Mouse (Mus musculus): ENCODE results near the gene Cacnb4. TPM values are rescaled to one million over a fixed set of nuclear protein-coding genes. Genes with fewer than 3 reads are reported as not detected.

Cacnb4 gene
- polyA plus RNA-seq, 1 experiment from 2014 or later, result 3.5 TPM

DNA sequence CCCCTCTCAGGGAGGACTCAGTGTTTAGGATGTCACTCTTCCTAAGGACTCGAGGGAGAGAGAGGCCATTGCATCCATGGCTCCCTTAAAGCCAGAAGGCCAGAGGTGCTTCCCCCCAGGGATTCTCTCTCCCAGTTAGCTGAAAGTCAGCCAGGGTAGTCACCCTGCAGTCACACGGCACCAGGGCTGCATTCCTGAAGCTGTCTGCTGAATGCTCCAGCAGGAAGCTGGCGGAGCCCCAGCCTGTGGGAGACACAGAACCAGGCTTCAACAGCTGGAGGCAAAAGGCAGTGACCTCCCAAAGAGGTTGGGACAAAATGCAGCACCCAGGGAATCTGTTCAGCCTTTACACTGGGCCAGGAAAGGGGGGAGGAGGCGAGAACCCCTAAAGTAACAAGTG, 53.2 kb downstream of the Cacnb4 start:
- Histone ChIP-seq H3K27me3 (ENCODE audit: control insufficient read depth, insufficient read depth, low read length) (no peaks in the 10 kb centered on the region), H3K9ac (replicated peaks; ENCODE audit: low read depth, low read length) (no peak overlapping the region), H3K27ac (ENCODE audit: low read length) (no peak overlapping the region), H3K4me1 (ENCODE audit: control insufficient read depth, insufficient read depth, low read length) (peaks cover 5% of the 10 kb centered on the region; the same call in 1 of the 2 replicates), H3K4me2 (replicated peaks; ENCODE audit: low read depth, low read length) (no peak overlapping the region), H3K9me3 (ENCODE audit: control insufficient read depth, low read depth, low read length) (no peaks in the 10 kb centered on the region), H3K36me3 (ENCODE audit: control insufficient read depth, insufficient read depth, low read length) (no peaks in the 10 kb centered on the region), H3K4me3 (ENCODE audit: low read depth, low read length) (no peak overlapping the region)
- no peak for ATAC-seq (ENCODE audit: insufficient number of reproducible peaks, insufficient read depth, low FRiP score, low read depth)
- WGBS, result 39% methylated on average over 4 of the region's 4 CpGs

DNA sequence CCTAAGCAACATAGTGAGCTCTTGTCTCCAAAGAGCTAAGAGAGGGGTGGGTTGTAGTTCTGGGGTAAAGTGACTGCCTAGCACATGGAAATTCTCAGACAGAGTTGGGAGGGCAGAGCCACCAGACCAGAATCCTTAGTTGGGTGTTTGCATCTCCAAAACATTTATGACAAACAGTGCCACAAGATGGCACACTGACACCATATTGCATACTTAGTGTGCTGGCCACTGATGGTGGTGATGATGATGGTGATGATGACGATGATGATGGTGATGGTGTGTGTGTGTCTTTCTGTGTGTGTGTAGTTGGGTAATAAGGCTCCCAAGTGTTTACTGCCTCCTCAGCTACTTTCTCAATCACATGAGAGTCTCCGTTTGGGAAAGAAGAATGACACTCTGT, 54.0 kb downstream of the Cacnb4 start:
- no peak overlapping the region for H3K27ac ChIP-seq (ENCODE audit: low read length)
- H3K4me2 ChIP-seq (replicated peaks; ENCODE audit: low read depth, low read length), result no peak overlapping the region
- no peak overlapping the region for H3K4me3 ChIP-seq (ENCODE audit: low read depth, low read length)
- H3K36me3 ChIP-seq (ENCODE audit: control insufficient read depth, insufficient read depth, low read length), result no peaks in the 10 kb centered on the region
- no peaks in the 10 kb centered on the region for H3K9me3 ChIP-seq (ENCODE audit: control insufficient read depth, low read depth, low read length)
- WGBS, result 67% methylated on average over 2 of the region's 2 CpGs
- peaks cover 5% of the 10 kb centered on the region; the same call in 1 of the 2 replicates for H3K4me1 ChIP-seq (ENCODE audit: control insufficient read depth, insufficient read depth, low read length)
- no peak for ATAC-seq (ENCODE audit: insufficient number of reproducible peaks, insufficient read depth, low FRiP score, low read depth)
- H3K27me3 ChIP-seq (ENCODE audit: control insufficient read depth, insufficient read depth, low read length), result no peaks in the 10 kb centered on the region
- H3K9ac ChIP-seq (replicated peaks; ENCODE audit: low read depth, low read length), result no peak overlapping the region

DNA sequence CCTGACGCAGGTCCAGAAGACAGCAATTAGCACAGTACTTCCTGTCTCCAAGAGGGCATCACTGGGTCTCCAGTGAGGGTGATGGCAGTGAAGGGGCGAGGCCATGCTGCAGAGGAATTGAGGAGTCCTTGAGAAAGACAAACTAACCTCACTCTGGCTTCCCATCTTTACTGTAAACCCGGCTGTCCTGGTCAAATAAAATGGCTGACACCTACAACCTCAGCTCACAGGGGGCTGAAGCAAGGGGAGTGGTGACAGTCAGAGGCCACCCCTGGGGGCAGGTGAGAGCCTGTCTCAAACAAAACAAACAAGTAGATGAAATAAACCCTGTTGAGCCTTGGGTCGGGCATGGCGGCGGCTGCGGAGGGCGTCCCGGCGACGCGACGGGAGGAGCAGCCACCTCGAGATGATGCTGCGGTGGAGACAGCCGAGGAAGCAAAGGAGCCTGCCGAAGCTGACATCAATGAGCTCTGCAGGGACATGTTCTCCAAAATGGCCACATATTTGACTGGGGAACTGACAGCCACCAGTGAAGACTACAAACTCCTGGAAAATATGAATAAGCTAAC, 57.1 kb downstream of the Cacnb4 start:
- 41% methylated on average over 17 of the region's 17 CpGs for WGBS
- H3K9ac ChIP-seq (replicated peaks; ENCODE audit: low read depth, low read length), result no peak overlapping the region

DNA sequence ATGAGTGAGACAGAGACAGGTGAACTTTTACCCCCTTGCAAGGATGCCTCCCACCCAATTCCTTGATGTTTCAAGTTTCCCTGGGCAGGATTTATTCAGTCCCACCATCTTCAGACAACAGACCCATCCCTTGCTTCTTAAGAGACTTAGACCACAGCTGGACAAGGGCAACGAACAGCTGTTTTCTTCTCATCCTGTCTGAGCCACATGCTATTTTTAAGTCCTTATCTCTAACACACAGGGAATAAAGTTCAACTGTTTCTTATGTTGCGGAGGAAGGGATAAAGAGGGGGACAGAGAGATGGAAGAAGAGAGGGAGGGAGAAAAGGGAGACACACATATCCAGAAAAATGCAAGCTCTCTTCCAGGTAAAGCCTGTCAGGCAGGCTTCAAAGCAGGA, 57.8 kb downstream of the Cacnb4 start:
- no peaks in the 10 kb centered on the region for H3K36me3 ChIP-seq (ENCODE audit: control insufficient read depth, insufficient read depth, low read length)
- WGBS, result 59% methylated on average over 2 of the region's 2 CpGs

More for the DNA sequence above, 57.1 kb downstream of the Cacnb4 start:
- no peaks in the 10 kb centered on the region for H3K36me3 ChIP-seq (ENCODE audit: control insufficient read depth, insufficient read depth, low read length)
- no peak overlapping the region for H3K27ac ChIP-seq (ENCODE audit: low read length)
- no peak for ATAC-seq (ENCODE audit: insufficient number of reproducible peaks, insufficient read depth, low FRiP score, low read depth)
- H3K27me3 ChIP-seq (ENCODE audit: control insufficient read depth, insufficient read depth, low read length), result no peaks in the 10 kb centered on the region
- peaks cover 5% of the 10 kb centered on the region; the same call in 1 of the 2 replicates for H3K4me1 ChIP-seq (ENCODE audit: control insufficient read depth, insufficient read depth, low read length)
- no peaks in the 10 kb centered on the region for H3K9me3 ChIP-seq (ENCODE audit: control insufficient read depth, low read depth, low read length)
- H3K4me2 ChIP-seq (replicated peaks; ENCODE audit: low read depth, low read length), result peak overlapping the region; percentile 40
- peak overlapping the region; percentile 10; the same call in 1 of the 2 replicates for H3K4me3 ChIP-seq (ENCODE audit: low read depth, low read length)

DNA sequence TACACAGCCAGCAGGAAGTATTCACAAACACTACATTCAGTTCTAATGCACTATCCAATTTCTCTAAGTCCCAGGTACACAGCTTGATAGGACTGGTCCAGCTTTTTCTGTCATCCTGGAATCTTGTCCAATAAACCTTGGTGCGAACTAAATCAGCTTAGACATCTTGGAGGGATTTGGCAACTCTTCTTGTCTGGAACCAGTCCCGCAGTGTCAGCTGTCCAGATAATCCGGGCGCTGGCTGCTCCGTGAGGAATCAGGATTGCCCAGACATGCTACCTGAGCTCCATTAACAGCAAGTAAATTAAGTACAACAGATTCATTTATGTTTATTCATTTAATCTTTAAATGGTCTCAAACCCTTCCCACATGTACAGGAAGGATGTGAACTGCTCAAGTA, 61.2 kb downstream of the Cacnb4 start:
- Histone ChIP-seq H3K9me3 (ENCODE audit: control insufficient read depth, low read depth, low read length) (no peaks in the 10 kb centered on the region), H3K4me2 (replicated peaks; ENCODE audit: low read depth, low read length) (no peak overlapping the region), H3K27ac (ENCODE audit: low read length) (no peak overlapping the region), H3K36me3 (ENCODE audit: control insufficient read depth, insufficient read depth, low read length) (no peaks in the 10 kb centered on the region), H3K4me1 (ENCODE audit: control insufficient read depth, insufficient read depth, low read length) (no peaks in the 10 kb centered on the region), H3K4me3 (ENCODE audit: low read depth, low read length) (no peak overlapping the region), H3K9ac (replicated peaks; ENCODE audit: low read depth, low read length) (no peak overlapping the region), H3K27me3 (ENCODE audit: control insufficient read depth, insufficient read depth, low read length) (no peaks in the 10 kb centered on the region)
- no peak for ATAC-seq (ENCODE audit: insufficient number of reproducible peaks, insufficient read depth, low FRiP score, low read depth)
- WGBS, result 52% methylated on average over 5 of the region's 5 CpGs

More for the DNA sequence above, 57.8 kb downstream of the Cacnb4 start:
- Histone ChIP-seq H3K27ac (ENCODE audit: low read length) (no peak overlapping the region), H3K4me1 (ENCODE audit: control insufficient read depth, insufficient read depth, low read length) (0 out of 2 replicates have a peak, but pooled peaks cover 5% of the 10 kb centered on the region), H3K9ac (replicated peaks; ENCODE audit: low read depth, low read length) (no peak overlapping the region), H3K4me3 (ENCODE audit: low read depth, low read length) (no peak overlapping the region), H3K27me3 (ENCODE audit: control insufficient read depth, insufficient read depth, low read length) (no peaks in the 10 kb centered on the region), H3K4me2 (replicated peaks; ENCODE audit: low read depth, low read length) (0 out of 2 replicates have a peak overlapping the region, but pooled peaks have one; percentile 40), H3K9me3 (ENCODE audit: control insufficient read depth, low read depth, low read length) (no peaks in the 10 kb centered on the region)
- ATAC-seq (ENCODE audit: insufficient number of reproducible peaks, insufficient read depth, low FRiP score, low read depth), result no peak

DNA sequence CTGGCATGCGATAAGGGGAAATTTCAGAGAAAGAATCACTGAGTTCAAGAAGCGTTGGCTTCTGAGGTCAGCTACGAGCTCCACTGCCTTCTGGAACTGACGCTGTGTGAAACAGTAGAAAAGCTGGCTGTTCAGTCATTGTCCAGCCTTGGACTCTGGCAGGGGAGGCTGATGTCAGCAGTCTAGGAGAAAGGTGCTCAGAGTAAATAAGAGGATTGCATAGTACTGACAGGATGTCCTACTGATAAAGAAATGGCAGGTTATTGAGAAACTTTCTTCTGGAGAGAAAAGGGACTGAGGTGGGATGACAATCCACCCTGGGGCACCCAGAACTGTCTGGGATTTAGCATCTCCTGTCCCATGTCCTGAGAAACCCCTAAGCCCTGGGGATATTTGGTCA, 62.7 kb downstream of the Cacnb4 start:
- Histone ChIP-seq H3K9me3 (ENCODE audit: control insufficient read depth, low read depth, low read length) (no peaks in the 10 kb centered on the region), H3K4me2 (replicated peaks; ENCODE audit: low read depth, low read length) (no peak overlapping the region), H3K4me1 (ENCODE audit: control insufficient read depth, insufficient read depth, low read length) (no peaks in the 10 kb centered on the region), H3K36me3 (ENCODE audit: control insufficient read depth, insufficient read depth, low read length) (no peaks in the 10 kb centered on the region), H3K4me3 (ENCODE audit: low read depth, low read length) (no peak overlapping the region), H3K27ac (ENCODE audit: low read length) (no peak overlapping the region), H3K9ac (replicated peaks; ENCODE audit: low read depth, low read length) (no peak overlapping the region), H3K27me3 (ENCODE audit: control insufficient read depth, insufficient read depth, low read length) (no peaks in the 10 kb centered on the region)
- whole genome bisulfite sequencing, result 88% methylated on average over 4 of the region's 4 CpGs
- no peak for ATAC-seq (ENCODE audit: insufficient number of reproducible peaks, insufficient read depth, low FRiP score, low read depth)

DNA sequence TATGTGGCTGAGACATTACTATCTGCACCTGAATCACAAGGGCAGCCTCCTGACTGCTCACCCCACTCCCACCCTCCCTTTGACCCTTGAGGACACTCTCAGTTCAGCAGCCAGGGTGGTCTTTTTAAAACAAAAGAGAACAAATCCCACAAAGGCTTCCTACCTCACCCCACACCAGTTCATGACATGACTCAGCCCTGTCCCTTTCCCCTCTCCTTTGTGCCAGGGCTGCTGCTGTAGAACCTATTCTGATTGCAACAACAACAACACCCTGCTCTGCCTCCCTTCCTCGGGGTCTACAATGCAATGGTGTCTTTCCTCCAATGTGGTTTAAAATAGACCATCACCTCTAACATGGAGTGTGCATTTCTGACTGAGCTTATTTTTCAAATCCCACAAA, 67.1 kb downstream of the Cacnb4 start:
- H3K4me2 ChIP-seq (replicated peaks; ENCODE audit: low read depth, low read length), result no peak overlapping the region
- 81% methylated on average over 1 of the region's 1 CpGs for WGBS
- no peaks in the 10 kb centered on the region for H3K4me1 ChIP-seq (ENCODE audit: control insufficient read depth, insufficient read depth, low read length)
- H3K9me3 ChIP-seq (ENCODE audit: control insufficient read depth, low read depth, low read length), result no peaks in the 10 kb centered on the region
- no peak overlapping the region for H3K9ac ChIP-seq (replicated peaks; ENCODE audit: low read depth, low read length)
- ATAC-seq (ENCODE audit: insufficient number of reproducible peaks, insufficient read depth, low FRiP score, low read depth), result no peak
- H3K4me3 ChIP-seq (ENCODE audit: low read depth, low read length), result no peak overlapping the region
- no peak overlapping the region for H3K27ac ChIP-seq (ENCODE audit: low read length)
- H3K36me3 ChIP-seq (ENCODE audit: control insufficient read depth, insufficient read depth, low read length), result no peaks in the 10 kb centered on the region
- H3K27me3 ChIP-seq (ENCODE audit: control insufficient read depth, insufficient read depth, low read length), result no peaks in the 10 kb centered on the region

DNA sequence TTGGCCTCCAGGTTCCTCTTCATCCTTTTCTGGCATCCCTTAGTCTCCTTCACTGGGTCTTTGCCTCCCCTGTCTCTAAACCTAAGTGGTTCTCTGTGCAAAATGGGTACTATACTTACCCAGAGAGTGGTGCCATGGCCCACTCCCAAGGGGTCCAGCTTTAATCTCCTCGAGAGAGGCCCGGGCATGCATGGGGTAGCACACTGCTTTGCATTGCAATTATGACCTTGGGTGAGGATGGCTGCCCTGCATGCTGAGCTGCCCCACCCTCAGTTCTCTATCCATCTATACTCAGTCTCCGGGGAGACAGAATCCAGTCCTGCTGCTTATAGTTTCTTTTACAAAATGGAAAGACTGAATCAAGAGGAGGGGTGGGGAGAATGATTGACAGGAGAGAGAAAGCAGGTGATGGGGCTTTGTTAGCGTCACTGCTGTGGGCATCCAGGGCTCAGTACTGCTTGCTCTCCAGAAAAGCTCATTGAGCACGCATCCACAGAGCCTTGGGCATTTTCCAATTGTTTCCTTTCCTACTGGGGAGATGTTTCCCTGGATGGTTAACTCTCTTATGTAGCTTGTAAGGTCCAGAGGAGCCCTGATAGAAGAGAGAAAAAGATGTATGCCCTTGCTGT, 68.7 kb downstream of the Cacnb4 start:
- Histone ChIP-seq H3K9me3 (ENCODE audit: control insufficient read depth, low read depth, low read length) (no peaks in the 10 kb centered on the region), H3K4me3 (ENCODE audit: low read depth, low read length) (no peak overlapping the region), H3K4me1 (ENCODE audit: control insufficient read depth, insufficient read depth, low read length) (no peaks in the 10 kb centered on the region), H3K27me3 (ENCODE audit: control insufficient read depth, insufficient read depth, low read length) (no peaks in the 10 kb centered on the region), H3K27ac (ENCODE audit: low read length) (no peak overlapping the region), H3K36me3 (ENCODE audit: control insufficient read depth, insufficient read depth, low read length) (no peaks in the 10 kb centered on the region), H3K9ac (replicated peaks; ENCODE audit: low read depth, low read length) (no peak overlapping the region), H3K4me2 (replicated peaks; ENCODE audit: low read depth, low read length) (no peak overlapping the region)
- 77% methylated on average over 5 of the region's 5 CpGs for WGBS
- ATAC-seq (ENCODE audit: insufficient number of reproducible peaks, insufficient read depth, low FRiP score, low read depth), result no peak

DNA sequence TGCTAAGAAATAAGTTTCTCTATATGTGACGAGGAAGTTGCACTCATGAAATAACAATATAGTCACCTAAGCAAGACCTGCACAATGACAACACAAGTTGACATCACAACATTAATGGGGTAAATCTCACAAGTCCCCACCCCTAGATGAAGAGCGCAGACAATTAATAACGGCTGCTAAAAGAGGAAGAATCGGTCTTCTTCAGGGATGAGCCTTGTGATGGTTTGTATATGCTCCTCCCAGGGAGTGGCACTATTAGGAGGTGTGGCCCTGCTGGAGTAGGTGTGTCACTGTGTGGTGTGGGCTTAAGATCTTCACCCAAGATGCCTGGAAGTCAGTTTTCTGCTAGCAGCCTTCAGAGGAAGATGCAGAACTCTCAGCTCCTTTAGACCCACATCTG, 70.3 kb downstream of the Cacnb4 start:
- Histone ChIP-seq H3K27ac (ENCODE audit: low read length) (no peak overlapping the region), H3K4me2 (replicated peaks; ENCODE audit: low read depth, low read length) (no peak overlapping the region), H3K4me3 (ENCODE audit: low read depth, low read length) (no peak overlapping the region), H3K4me1 (ENCODE audit: control insufficient read depth, insufficient read depth, low read length) (no peaks in the 10 kb centered on the region), H3K36me3 (ENCODE audit: control insufficient read depth, insufficient read depth, low read length) (no peaks in the 10 kb centered on the region), H3K9ac (replicated peaks; ENCODE audit: low read depth, low read length) (no peak overlapping the region), H3K27me3 (ENCODE audit: control insufficient read depth, insufficient read depth, low read length) (no peaks in the 10 kb centered on the region), H3K9me3 (ENCODE audit: control insufficient read depth, low read depth, low read length) (no peaks in the 10 kb centered on the region)
- 84% methylated on average over 4 of the region's 4 CpGs for WGBS
- ATAC-seq (ENCODE audit: insufficient number of reproducible peaks, insufficient read depth, low FRiP score, low read depth), result no peak
